Mouse (Mus musculus) liver, embryonic 11.5 days (tissue): ENCODE results near the gene Prkci. TPM values are rescaled to one million over a fixed set of nuclear protein-coding genes. Genes with fewer than 3 reads are reported as not detected.

ENCODE experiments used
- ATAC-seq: fragments of 200-750 bp; cut with Nextera tagmentation; replicated peaks from 2 replicates; pipeline ENCODE4 v1.8.0; 2017; ENCODE audit warnings: moderate number of reproducible peaks, mild to moderate bottlenecking, moderate TSS enrichment, moderate library complexity; ENCODE audit not compliant: low FRiP score
- DNase-seq: peaks from one replicate; pipeline ENCODE4 v3.0.0-alpha.2; 2017; ENCODE audit warnings: low spot score
- H3K27ac ChIP-seq: fragments of 300-500 bp; sonication (generic); 2 replicates; pipeline ENCODE4 v1.5.1; 2014; ENCODE audit warnings: mild to moderate bottlenecking, low read depth, low read length, control low read depth
- H3K27me3 ChIP-seq: fragments of 300-500 bp; sonication (generic); replicated peaks from 2 replicates; pipeline ENCODE4 v1.6.1; 2014; ENCODE audit warnings: low read length, mixed read lengths; ENCODE audit not compliant: control insufficient read depth, insufficient read depth
- H3K36me3 ChIP-seq: fragments of 300-500 bp; sonication (generic); 2 replicates; pipeline ENCODE4 v1.6.1; 2014; ENCODE audit warnings: mild to moderate bottlenecking, low read length, moderate library complexity, mixed read lengths; ENCODE audit not compliant: control insufficient read depth, insufficient read depth
- H3K4me1 ChIP-seq: fragments of 300-500 bp; sonication (generic); replicated peaks from 2 replicates; pipeline ENCODE4 v1.6.1; 2014; ENCODE audit warnings: low read length, mixed read lengths; ENCODE audit not compliant: control insufficient read depth, insufficient read depth
- H3K4me2 ChIP-seq: fragments of 300-500 bp; sonication (generic); 2 replicates; pipeline ENCODE4 v1.6.1; 2014; ENCODE audit warnings: mild to moderate bottlenecking, control low read depth, moderate library complexity
- H3K4me3 ChIP-seq: fragments of 300-500 bp; sonication (generic); 2 replicates; pipeline ENCODE4 v1.5.1; 2014; ENCODE audit warnings: low read depth, low read length, control low read depth
- H3K9ac ChIP-seq: fragments of 300-500 bp; sonication (generic); 2 replicates; pipeline ENCODE4 v1.6.1; 2014; ENCODE audit warnings: low read depth, low read length, control low read depth
- H3K9me3 ChIP-seq: fragments of 300-500 bp; sonication (generic); 2 replicates; pipeline ENCODE4 v1.6.1; 2016; ENCODE audit warnings: low read length, inconsistent platforms, mixed read lengths; ENCODE audit not compliant: control insufficient read depth
- WGBS: fragments of 180-500 bp; shearing (Covaris S2); extraction: QIAGEN DNeasy Blood & Tissue Kit; methylation state at CpG from one replicate; pipeline ENCODE4 v1.1.7; 2014; 5-methylcytosine and 5-hydroxymethylcytosine counted together
- polyA plus RNA-seq: library from polyadenylated mRNA; unstranded; fragments of >200 nt; fragmentation: Nextera tagmentation; extraction: Ambion mirVana; gene quantifications from 2 replicates; pipeline ENCODE4 v1.2.1, GENCODE M21; 2014

Gene Prkci
- polyA plus RNA-seq, 1 experiment from 2014 or later, result 20.2 TPM

GRCm38 (mm10) chr3:31049087-31049486, 53.5 kb downstream of the Prkci start:
- H3K36me3 ChIP-seq, result peaks cover 3% of the 10 kb centered on the region; the same call in 1 of the 2 replicates
- no peak for ATAC-seq

GRCm38 (mm10) chr3:31050375-31050774, 54.8 kb downstream of the Prkci start:
- Histone ChIP-seq H3K36me3 (peaks cover 3% of the 10 kb centered on the region; the same call in 1 of the 2 replicates), H3K27me3 (no peaks in the 10 kb centered on the region), H3K4me3 (no peak overlapping the region), H3K27ac (no peak overlapping the region), H3K4me1 (no peaks in the 10 kb centered on the region), H3K9ac (no peak overlapping the region), H3K9me3 (no peaks in the 10 kb centered on the region), H3K4me2 (no peak overlapping the region)
- no peak for DNase-seq
- no peak for ATAC-seq
- 73% methylated on average over 7 of the region's 7 CpGs for WGBS

More at GRCm38 (mm10) chr3:31049087-31049486, 53.5 kb downstream of the Prkci start:
- H3K4me1 ChIP-seq, result no peaks in the 10 kb centered on the region
- H3K4me2 ChIP-seq, result no peak overlapping the region
- H3K9ac ChIP-seq, result no peak overlapping the region
- H3K27ac ChIP-seq, result no peak overlapping the region
- H3K4me3 ChIP-seq, result no peak overlapping the region
- H3K27me3 ChIP-seq, result no peaks in the 10 kb centered on the region
- WGBS, result 83% methylated on average over 5 of the region's 5 CpGs
- DNase-seq, result no peak
- no peaks in the 10 kb centered on the region for H3K9me3 ChIP-seq

- 85% methylated on average over 9 of the region's 9 CpGs for WGBS
- DNase-seq (no peak), ATAC-seq (no peak)
- Histone ChIP-seq H3K4me1 (no peaks in the 10 kb centered on the region), H3K9me3 (no peaks in the 10 kb centered on the region), H3K27me3 (no peaks in the 10 kb centered on the region), H3K9ac (no peak overlapping the region), H3K36me3 (peaks cover 3% of the 10 kb centered on the region; the same call in 1 of the 2 replicates), H3K4me2 (no peak overlapping the region), H3K4me3 (no peak overlapping the region), H3K27ac (no peak overlapping the region)
Measured at GRCm38 (mm10) chr3:31051730-31052129, 56.2 kb downstream of the Prkci start.

GRCm38 (mm10) chr3:31053191-31053590, 57.6 kb downstream of the Prkci start:
- H3K27me3 ChIP-seq, result no peaks in the 10 kb centered on the region
- ATAC-seq (no peak), DNase-seq (no peak)
- H3K9me3 ChIP-seq, result no peaks in the 10 kb centered on the region
- WGBS, result 93% methylated on average over 9 of the region's 9 CpGs
- H3K36me3 ChIP-seq, result peaks cover 3% of the 10 kb centered on the region; the same call in 1 of the 2 replicates
- no peak overlapping the region for H3K4me2 ChIP-seq
- no peak overlapping the region for H3K9ac ChIP-seq
- H3K4me3 ChIP-seq, result no peak overlapping the region
- H3K4me1 ChIP-seq, result no peaks in the 10 kb centered on the region
- H3K27ac ChIP-seq, result no peak overlapping the region

- Histone ChIP-seq H3K4me2 (no peak overlapping the region), H3K4me3 (no peak overlapping the region), H3K27ac (no peak overlapping the region), H3K36me3 (peaks cover 3% of the 10 kb centered on the region; the same call in 1 of the 2 replicates), H3K9ac (no peak overlapping the region), H3K4me1 (no peaks in the 10 kb centered on the region), H3K27me3 (no peaks in the 10 kb centered on the region), H3K9me3 (no peaks in the 10 kb centered on the region)
- no peak for ATAC-seq
- DNase-seq, result no peak
- WGBS, result 86% methylated on average over 8 of the region's 8 CpGs
Measured at GRCm38 (mm10) chr3:31054888-31055287, 59.3 kb downstream of the Prkci start.

GRCm38 (mm10) chr3:31056047-31056650, 60.6 kb downstream of the Prkci start:
- Histone ChIP-seq H3K9me3 (no peaks in the 10 kb centered on the region), H3K27me3 (no peaks in the 10 kb centered on the region), H3K4me1 (no peaks in the 10 kb centered on the region; the same call in 1 of the 2 replicates), H3K4me2 (peak overlapping the region; percentile 69), H3K27ac (0 out of 2 replicates have a peak overlapping the region, but pooled peaks have one; percentile 88), H3K4me3 (peak overlapping the region; percentile 63), H3K36me3 (no peaks in the 10 kb centered on the region), H3K9ac (peak overlapping the region; percentile 71)
- peak; percentile 70 for DNase-seq
- peak; percentile 48 for ATAC-seq
- WGBS, result 20% methylated on average over 17 of the region's 17 CpGs

GRCm38 (mm10) chr3:31056651-31057627, 61.4 kb downstream of the Prkci start:
- no peaks in the 10 kb centered on the region for H3K27me3 ChIP-seq
- under 1% methylated on average over 30 of the region's 30 CpGs for WGBS
- peak overlapping the region; percentile 71 for H3K9ac ChIP-seq
- H3K27ac ChIP-seq, result peak overlapping the region; percentile 88
- ATAC-seq (peak; percentile 87), DNase-seq (peak; percentile 68)
- H3K4me3 ChIP-seq, result peak overlapping the region; percentile 63
- H3K36me3 ChIP-seq, result no peaks in the 10 kb centered on the region
- H3K9me3 ChIP-seq, result no peaks in the 10 kb centered on the region
- no peaks in the 10 kb centered on the region; the same call in 1 of the 2 replicates for H3K4me1 ChIP-seq
- H3K4me2 ChIP-seq, result peak overlapping the region; percentile 69

GRCm38 (mm10) chr3:31060745-31061102, 65.2 kb downstream of the Prkci start:
- Histone ChIP-seq H3K36me3 (no peaks in the 10 kb centered on the region), H3K4me3 (peak overlapping the region; percentile 10; the same call in 1 of the 2 replicates), H3K27ac (no peak overlapping the region; the same call in 1 of the 2 replicates), H3K9ac (no peak overlapping the region), H3K4me1 (no peaks in the 10 kb centered on the region; the same call in 1 of the 2 replicates), H3K9me3 (no peaks in the 10 kb centered on the region), H3K27me3 (no peaks in the 10 kb centered on the region), H3K4me2 (peak overlapping the region; percentile 58)
- ATAC-seq (no peak), DNase-seq (no peak)
- 57% methylated on average over 8 of the region's 8 CpGs for WGBS
